Mouse (Mus musculus) thymus, adult 2 months (tissue): ENCODE results near the gene Eno1.

Experiments
- CTCF ChIP-seq: fragments of 200-500 bp; IDR thresholded peaks from 2 replicates; pipeline ENCODE4 v1.5.1; 2012; ENCODE audit warnings: mild to moderate bottlenecking, control low read depth, low read length, moderate library complexity, borderline replicate concordance; ENCODE audit not compliant: control insufficient read depth, poor library complexity, insufficient read depth; ENCODE audit errors: extremely low read depth
- POLR2A ChIP-seq: fragments of 200-500 bp; IDR thresholded peaks from 2 replicates; pipeline ENCODE4 v1.6.1; 2012; ENCODE audit warnings: mild to moderate bottlenecking, low read length, control low read depth, moderate library complexity; ENCODE audit not compliant: control insufficient read depth, poor library complexity, insufficient read depth; ENCODE audit errors: extremely low read depth

DNA sequence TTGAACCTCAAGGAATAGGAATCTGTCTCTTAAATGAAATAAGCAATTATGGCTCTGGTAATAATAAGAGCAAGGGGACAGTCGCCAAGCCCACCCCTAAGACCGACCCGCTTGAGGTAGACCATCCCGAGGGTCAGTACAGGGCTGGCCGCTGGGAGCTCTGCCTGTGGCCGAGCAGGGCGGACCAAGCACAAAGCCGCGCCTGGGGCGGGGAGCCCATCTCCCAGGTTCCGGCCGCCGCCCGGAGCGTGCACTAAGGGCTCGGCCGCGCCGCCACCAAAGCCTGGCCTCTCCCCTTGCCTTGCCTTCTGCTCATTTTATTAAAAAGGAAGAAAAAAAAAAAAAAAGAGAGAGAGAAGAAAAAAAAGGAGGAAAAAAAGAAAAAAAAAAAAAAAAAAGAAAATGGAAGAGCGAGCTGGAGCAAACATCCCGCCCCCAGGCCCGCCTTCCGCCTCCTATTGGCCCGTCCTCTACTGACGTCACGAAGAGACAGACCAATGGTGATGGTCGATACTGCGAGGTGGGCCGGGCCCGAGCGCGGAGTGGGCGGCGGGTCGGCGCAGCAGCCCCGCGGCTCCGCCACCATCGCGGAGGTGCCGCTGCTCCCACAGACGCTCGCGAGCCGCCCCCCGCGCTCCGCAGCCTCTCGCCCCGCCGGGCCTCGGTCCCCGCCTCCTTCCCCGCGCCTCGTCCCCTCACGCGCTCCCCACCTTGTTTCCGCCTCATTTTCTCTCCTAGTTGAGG, 44.7 kb downstream of the Eno1 start, which contains the start of gene Rere:
- TF ChIP-seq POLR2A (peak; percentile 74), CTCF (0 out of 2 replicates have a peak, but pooled peaks have one; percentile 13)
